Mouse (Mus musculus): ENCODE data around the gene Commd8.

Commd8 gene

DNA sequence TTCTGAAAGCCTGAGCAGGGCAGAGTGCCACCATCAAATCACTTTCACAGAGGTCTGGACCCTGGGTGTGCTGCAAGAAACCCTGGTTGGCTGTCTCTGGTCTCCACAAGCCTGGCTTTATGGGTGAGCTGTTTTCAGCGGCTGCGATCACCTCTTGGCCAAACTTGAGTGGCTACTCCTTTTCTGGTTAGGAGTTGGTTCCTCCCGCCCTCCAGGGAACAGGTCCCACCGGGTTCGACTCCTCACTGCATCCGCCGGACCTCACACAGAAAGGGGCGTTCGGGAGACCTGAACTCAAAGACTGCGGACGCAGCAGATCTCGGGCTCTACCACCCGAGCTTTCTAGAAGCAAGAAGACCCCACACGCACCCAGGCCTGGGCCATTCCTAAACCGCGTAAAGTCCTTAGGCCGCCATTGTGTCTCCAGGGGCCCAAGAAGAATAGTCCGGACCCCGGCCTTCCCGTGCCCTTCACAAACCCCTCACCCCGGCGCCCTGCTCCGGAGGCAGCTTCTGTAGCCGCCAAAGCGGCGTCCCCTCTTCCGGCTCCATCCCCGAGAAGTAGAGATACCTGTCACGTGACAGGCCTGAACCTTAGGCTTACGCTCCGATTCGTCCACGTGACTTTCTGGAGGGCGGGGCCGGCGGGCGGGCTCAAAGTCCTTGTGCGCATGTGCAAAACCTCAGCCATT is at the start of gene Commd8:
Gene Commd8 (minus strand): TSS at position 596 of the 691 bp plus-strand sequence.
- DNase-seq = peak; percentile 91 to 96

GRCm38 (mm10) chr5:72211741-72212140 is 43.8 kb upstream of the Commd8 start:
- no peak for DNase-seq

GRCm38 (mm10) chr5:72210812-72211139 is 42.8 kb upstream of the Commd8 start:
- DNase-seq = peak; percentile 47 to 63

- DNase-seq = no peak
These were observed 42.3 kb upstream of the Commd8 start for GRCm38 (mm10) chr5:72210123-72210811.

DNA sequence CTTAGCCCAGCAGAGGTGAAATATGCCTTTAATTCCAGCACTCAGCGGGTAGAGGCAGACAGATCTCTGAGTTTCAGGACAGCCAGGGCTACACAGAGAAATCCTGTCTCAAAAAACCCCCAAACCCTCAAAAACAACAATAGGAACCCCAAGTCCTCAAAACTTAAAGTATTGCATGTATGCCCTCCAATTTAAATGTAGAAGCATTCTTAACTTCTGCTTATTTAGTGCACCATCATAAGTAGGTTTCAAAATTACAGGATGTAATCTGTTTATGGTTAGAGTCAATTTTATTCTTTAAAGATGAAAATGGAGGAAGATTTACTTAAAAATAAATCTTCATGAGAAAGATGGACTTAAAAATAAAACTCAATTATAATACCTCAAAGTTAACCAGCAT is 40.5 kb upstream of the Commd8 start:
- DNase-seq = no peak

GRCm38 (mm10) chr5:72205271-72205670 is 37.3 kb upstream of the Commd8 start:
- DNase-seq = no peak

- DNase-seq = no peak
These were observed 36.5 kb upstream of the Commd8 start for GRCm38 (mm10) chr5:72204507-72204906.

- DNase-seq = no peak
These were observed 35.7 kb upstream of the Commd8 start for GRCm38 (mm10) chr5:72203734-72204073.

GRCm38 (mm10) chr5:72203028-72203733 is 35.2 kb upstream of the Commd8 start:
- DNase-seq = peak; percentile 57 to 77

DNA sequence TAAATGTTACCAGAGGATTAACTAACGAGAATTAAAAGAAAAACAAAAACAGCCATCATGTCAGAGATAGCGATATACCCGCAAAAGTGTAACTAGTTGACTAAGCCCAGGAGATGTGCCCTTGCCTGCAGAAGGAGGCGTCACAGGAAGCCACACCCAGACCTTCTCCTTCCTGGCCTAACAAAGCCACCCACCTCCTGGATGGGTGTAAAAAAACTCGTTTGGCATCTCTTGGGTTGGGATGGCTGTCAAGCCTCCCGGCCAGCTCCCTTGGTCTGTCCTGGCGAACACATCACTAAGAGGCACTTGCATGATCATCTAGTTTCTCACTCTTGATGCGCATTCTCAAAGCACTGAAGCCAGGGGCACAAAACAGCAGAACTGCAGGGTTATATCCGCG is 34.0 kb upstream of the Commd8 start:
- no peak for DNase-seq

- DNase-seq = no peak
These were observed 33.6 kb upstream of the Commd8 start for GRCm38 (mm10) chr5:72201600-72201999.

DNA sequence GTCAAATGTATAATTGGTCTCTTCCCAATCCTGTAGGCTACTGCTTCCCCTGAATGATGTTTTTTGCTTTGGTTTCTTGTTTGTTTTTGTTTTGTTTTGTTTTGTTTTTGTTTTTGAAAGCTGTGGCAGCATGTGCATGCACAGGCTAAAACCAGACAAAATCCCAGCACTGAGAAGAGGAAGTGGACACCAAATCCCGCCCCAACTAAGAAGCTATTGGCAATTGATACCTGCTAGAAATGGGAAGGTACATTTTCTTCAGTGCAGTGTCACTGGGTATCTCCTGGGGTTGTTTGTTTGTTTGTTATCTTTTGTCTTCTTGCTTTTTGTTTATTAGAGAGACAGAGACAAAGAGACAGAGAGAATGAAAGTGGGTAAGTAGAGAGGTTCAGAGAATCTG is 27.5 kb upstream of the Commd8 start:
- DNase-seq = no peak

DNA sequence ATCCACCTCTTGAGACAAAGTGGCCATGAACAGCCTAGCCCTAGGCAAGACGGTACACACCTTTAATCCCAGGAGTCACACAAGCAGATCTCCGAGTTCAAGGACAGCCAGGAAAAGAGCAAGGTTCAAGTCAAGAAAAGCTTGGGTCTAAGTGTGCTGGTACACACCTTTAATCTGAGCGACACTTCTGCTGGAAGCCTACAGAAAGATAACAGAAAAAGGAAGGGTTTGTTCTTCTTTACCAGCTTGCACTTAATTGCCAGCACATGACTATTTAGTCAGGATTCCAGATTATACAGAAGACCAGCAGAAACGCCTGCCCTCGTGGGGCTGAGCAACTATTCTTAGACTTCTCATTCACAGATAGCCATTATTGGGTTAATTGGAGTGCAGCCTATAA is 23.9 kb upstream of the Commd8 start:
- no peak for DNase-seq

DNA sequence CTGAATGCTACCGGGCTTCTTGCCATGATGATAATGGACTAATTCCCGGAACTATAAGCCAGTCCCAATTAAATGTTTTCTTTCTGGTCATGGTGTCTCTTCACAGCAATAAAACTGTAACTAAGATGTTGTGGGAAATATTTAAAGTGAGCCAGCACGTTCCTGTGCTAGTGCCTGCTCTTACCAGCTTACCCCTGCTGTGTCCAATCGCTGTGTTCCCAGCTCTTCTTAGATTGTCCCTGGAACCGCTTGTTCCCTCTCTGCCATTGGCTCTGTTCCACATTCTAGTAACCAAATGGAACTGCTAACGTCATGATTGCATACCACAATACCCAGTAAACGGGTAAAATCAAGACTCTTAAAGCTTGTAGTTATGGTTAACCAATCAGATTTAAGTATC is 23.2 kb upstream of the Commd8 start:
- no peak for DNase-seq

DNA sequence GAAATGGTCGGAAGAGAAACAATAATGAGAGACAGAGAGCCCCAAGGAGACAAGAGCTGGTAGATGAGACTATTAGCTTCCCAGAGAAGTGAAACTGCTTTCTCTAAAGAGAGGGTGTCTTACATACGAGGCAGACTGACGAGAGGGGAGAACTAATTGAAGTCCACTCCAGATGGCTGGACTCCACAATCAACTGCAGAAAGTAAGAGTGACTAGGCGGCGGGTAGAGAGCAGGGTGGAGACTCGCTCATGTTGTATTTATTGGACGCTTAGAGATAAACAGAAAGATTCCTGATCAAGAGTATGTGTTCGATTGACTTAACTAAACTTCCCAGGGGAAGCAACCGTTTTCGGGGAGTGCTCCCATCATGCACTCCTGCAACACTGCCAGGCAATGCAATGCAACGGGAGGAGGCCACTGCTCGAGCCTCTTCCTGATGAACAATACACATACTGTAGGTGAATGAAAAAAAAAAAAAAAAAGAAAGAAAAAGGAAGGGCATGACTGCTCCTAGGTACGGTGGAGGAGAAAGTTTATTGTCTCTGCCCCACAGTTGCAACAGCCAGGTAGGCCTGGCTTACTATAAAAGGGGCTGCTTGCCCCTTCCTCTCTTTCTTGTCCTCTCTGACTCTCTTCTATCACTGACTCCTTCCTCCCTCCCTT is 16.6 kb upstream of the Commd8 start:
- no peak for DNase-seq

DNA sequence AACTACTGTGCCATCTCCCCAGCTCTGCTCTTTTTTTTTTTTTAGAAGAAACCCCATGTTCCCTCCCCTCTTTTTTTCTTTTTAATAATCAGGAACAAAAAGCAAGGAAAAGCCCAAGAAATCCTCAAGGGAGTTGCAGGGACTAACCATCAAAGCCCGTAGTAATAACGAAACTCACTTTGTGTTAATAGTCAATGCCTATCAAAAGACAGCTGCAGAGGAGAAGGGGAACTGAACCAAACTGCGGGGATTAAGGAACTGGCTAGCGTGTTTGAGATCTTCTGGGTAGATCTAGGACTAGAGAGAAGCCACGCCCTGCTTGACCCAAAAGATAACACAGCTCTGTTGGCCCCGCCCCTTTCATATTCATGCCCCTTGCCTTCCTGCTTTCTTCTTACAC is 15.9 kb upstream of the Commd8 start:
- no peak for DNase-seq

GRCm38 (mm10) chr5:72182804-72183203 is 14.8 kb upstream of the Commd8 start:
- no peak for DNase-seq

DNA sequence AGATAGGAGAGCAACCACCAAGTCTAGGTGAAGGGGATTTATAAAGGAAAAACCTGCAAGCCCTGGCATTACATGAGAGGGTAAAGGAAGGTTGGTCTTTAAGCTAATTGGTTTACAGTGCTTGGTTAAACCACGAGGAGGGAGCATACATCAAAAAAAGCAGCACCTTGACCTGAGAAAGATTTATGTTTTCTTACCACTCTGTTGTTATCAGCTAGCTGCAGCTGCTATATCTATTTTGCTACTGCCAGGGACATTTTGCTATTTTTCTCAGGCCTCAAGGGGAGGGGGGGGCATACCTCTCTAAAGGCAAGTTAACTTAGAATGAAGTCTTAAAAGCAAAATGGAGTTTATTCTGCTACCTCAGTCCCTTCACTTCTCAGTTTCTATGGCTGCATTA is 13.2 kb upstream of the Commd8 start:
- DNase-seq = no peak

DNA sequence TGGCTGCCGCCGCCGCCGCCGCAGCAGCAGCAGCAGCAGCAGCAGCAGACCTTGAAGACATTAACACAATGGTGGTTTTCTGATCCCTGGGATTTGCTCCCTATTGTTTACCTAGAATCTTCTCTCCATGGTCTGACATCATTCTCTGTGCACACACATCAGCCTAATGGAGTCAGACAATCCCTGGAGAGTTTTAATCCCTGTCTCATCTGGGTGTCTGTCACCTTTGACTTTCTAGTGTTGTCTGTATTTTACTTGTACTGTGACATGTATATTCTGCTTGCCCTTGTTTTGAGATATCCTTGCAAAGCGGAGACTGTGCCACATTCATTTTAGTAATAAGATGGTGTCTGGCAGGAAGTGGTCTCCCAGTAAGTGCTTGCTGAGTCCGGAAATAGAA is 7.5 kb upstream of the Commd8 start:
- no peak for DNase-seq

DNA sequence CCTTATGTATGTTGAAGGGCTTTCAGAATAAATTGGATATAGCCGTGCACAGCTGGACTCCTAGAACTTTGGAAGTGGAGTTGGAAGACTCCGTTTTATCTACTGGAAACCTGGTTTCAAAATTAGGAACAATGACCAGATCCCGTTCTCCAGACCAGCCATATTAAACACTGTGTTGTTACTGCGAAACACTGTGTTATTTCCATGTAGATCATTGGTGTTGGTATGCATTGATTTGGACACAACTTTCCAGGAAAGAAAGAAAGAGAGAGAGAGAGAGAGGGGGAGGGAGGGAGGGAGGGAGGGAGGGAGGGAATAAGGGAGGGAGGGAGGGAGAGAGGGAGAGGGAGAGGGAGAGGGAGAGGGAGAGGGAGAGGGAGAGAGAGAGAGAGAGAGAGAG is 7.1 kb upstream of the Commd8 start:
- no peak for DNase-seq

DNA sequence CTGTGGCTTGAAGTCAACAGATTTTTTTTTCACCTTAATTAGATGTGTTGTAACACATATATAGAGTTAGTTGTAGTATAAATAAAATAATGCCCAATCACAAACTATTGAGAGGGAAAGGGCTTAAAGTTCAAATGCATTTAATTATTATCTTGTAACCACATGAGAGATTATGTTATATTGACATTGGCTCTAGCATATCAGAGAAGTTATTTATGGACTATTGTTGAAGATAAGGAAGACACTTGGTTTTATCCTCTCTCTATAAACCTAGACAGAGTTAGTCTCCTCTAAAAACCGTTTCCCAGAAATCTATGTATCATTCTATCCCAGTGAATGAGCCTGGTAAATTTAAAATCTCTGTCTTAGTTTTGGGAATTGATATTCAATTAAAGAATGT is 5.5 kb upstream of the Commd8 start:
- DNase-seq = no peak

GRCm38 (mm10) chr5:72172675-72173074 is 4.7 kb upstream of the Commd8 start:
- peak; percentile 33 to 48 for DNase-seq

GRCm38 (mm10) chr5:72170067-72170466 is 2.1 kb upstream of the Commd8 start:
- DNase-seq = no peak

DNA sequence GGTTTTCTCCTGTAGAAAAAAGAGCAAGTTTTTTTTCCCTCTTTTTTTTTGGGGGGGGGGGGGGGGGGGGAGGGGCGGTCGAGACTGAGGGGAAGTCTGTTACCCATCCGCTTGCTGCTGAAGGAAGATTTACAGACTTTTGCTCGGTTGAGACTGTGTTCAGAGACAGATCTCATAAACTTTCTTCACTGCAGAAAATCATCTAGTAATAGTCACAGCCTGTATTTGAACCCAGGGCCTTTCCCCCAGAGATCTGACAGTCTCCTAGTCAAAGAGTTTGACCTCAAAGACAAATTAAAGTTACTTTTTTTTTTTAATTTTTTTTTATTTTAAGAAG is 264 bp upstream of the Commd8 start:
- DNase-seq = no peak

Measured in cerebellum, postnatal 25 days (tissue).